Mouse (Mus musculus): ENCODE results near the gene Dspp. TPM values are rescaled to one million over a fixed set of nuclear protein-coding genes. Genes with fewer than 3 reads are reported as not detected.

Dspp gene
- not detected for total RNA-seq (2021)
- long read RNA-seq, experiment 1: 0 reads
- long read RNA-seq, experiment 2, partial matches to known transcripts: 0 of 1 reads
- long read RNA-seq, experiment 2, other reads (novel, unspliced or antisense): 1 of 1 reads

- H3K27ac ChIP-seq: peak within 1 kb of the TSS; percentile 72
- no peak for TF ChIP-seq CTCF (conservative IDR thresholded peaks at IDR 0.05)
- H3K4me3 ChIP-seq: no peak within 1 kb of the TSS
- no peak for DNase-seq (ENCODE audit: low spot score in 2 of 2)
Observed at GRCm38 (mm10) chr5:104170412-104170811, at the start of gene Dspp. TSS of gene Dspp (plus strand) at chr5:104170712.

GRCm38 (mm10) chr5:104124016-104124658, 46.4 kb upstream of the Dspp start:
- TF ChIP-seq CTCF (conservative IDR thresholded peaks at IDR 0.05): no peak
- Histone ChIP-seq H3K27ac (no peak overlapping the region), H3K4me3 (no peak overlapping the region)
- DNase-seq (ENCODE audit: low spot score in 2 of 2): no peak

DNA sequence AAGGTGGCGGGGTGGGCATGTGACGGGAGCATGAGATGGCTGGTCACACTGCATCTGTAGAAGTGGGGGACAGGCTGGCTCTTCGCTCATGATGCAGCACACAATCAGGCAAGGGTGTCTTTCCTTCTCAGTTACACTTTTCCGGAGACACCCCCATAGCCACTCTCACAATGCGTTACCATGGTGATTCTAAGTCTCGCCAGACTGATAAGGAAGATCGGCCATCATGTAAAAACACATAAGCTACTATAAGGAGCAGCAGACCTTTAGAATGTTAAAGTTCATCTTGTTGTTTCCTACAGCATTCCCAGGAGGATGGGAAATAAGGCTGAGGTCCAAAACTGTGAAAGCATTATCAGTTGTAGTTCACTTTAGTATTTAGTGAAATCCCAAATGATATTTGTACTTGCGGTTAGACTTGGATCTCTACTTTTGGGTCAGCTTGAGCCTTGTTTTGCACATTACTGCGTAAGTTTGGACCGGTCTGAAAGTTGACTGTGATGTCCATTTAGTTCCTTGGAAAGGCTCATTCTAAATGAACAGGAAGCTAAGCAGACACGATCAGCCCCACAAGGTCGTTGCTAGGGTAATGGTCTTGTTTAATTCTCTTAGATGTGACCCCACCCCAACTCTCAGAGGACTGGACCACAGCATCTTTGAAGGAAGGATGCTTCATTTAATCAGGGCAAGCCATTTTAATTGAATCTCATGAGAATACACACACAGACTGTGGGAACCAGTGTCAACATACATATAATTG, 43.8 kb upstream of the Dspp start:
- no peak overlapping the region for H3K4me3 ChIP-seq
- no peak for DNase-seq (ENCODE audit: low spot score in 2 of 2)
- no peak for TF ChIP-seq CTCF (conservative IDR thresholded peaks at IDR 0.05)
- no peak overlapping the region for H3K27ac ChIP-seq

DNA sequence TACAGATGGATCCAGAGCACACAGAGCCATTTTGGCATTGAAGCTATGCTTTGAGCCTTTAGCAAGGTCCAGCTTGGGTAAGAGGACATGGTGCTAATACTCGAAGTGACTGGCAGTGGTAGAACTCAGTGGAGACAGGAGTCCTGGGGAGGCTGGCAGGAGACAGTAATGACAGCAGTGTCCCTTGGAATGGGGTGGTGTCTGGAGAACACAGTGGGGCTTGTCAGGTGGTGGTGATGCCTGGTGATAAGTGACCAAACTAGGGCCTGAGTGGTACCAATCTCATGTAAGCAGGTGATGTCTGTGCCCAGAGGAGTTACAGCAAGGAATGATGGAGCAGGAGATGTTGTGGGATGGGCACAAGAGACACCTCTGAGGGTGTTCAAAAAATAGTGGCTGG, 43.2 kb upstream of the Dspp start:
- H3K27ac ChIP-seq: no peak overlapping the region
- TF ChIP-seq CTCF (conservative IDR thresholded peaks at IDR 0.05): no peak
- DNase-seq (ENCODE audit: low spot score in 2 of 2): no peak
- H3K4me3 ChIP-seq: no peak overlapping the region

DNA sequence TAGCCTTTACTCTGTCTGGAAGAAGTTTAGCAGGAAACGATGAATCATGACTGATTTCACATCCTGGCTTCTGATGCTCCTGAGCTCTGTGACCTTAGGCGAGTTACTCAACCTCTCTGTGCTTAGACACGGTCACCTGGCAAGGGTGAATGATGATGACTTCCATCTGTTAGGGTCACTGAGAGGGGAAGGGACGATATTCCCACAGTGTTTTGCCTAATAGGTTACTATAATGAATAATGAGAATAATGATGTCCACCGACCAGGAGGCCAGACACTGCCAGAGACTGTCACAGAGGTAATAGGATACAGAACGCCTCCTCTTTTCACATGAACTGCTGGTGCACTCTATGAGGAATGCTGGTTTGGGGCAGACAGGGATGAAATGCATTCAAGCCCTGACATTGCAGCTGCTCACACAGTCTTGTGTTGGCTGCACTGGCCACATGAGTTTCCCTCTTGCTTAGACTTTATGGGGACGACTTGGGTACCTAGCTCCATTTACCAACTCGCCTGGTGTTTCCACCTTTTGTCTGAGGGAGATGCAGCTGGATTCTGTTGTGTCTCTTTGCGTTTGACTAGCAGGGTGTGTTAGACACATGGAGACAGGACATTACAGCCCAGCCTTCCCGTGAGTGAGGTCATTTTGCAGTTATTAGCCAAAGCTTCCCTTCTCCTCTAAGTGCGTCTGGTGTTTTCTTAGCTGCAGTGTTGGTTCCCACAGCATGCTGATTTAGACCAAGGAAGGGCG, 42.1 kb upstream of the Dspp start:
- H3K4me3 ChIP-seq: no peak overlapping the region
- peak overlapping the region; percentile 19; the same call in 1 of the 2 replicates for H3K27ac ChIP-seq
- no peak for DNase-seq (ENCODE audit: low spot score in 2 of 2)
- TF ChIP-seq CTCF (conservative IDR thresholded peaks at IDR 0.05): no peak

DNA sequence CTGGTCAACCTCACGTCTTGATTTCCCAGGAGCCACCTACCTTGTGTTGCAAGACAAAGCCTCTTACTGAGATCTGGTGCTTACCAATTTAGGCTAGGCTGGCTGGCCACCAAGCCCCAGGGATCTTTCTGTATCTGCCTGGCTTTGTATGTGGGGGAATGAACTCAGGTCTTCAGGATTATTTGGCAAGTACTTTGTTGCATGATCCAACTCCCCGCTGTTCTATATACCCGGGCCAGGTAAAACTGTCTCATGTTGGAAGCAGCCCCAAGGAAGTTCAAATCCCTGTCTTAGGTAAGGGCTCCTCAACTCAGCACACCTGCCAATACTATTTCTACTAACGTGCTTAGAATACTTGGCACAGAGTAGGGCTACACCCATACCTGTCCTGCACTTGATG, 39.6 kb upstream of the Dspp start:
- no peak for DNase-seq (ENCODE audit: low spot score in 2 of 2)
- H3K27ac ChIP-seq: no peak overlapping the region
- no peak overlapping the region for H3K4me3 ChIP-seq
- TF ChIP-seq CTCF (conservative IDR thresholded peaks at IDR 0.05): no peak

DNA sequence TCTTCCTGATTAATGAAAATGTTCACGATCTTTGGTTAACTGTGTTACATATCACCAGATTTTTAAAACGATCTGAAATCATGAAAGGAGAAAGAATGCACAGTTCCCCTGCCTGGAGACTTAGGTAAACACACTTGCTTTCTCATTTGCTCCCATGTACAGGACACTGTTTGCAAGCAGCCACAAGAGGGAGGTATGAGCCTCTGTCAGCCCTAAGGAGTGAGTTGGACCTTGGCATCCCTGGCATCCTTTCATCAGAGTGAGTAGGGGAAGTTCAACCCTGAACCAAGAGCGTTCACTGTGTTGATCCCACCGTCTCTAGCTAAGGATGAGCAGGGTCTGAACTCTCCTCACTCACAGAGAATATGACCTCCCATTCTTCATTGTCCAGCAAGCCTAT, 39.0 kb upstream of the Dspp start:
- peak in 1 of 2 experiments; percentile 50 for DNase-seq (ENCODE audit: low spot score in 2 of 2)
- peak; percentile 86 for TF ChIP-seq CTCF (conservative IDR thresholded peaks at IDR 0.05)
- Histone ChIP-seq H3K27ac (no peak overlapping the region), H3K4me3 (no peak overlapping the region)

DNA sequence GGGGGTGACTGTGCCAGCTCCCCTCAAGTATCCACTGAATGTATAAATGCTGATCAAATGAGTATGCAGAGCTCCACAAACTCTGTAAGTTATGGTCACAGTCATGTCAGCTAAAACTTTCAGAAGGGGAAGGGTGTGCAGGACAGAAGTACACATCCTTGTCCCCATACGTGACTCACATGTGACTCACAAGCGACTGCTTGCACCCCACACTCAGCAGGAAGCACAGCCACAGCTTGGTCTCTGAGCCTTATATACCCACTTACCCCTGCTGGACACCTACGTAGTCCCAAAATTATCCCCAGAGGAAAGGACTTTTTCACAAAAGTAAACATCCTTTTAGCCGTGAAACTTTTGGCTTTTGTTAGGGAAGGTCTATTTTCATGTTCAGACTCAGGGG, 36.8 kb upstream of the Dspp start:
- DNase-seq (ENCODE audit: low spot score in 2 of 2): no peak
- Histone ChIP-seq H3K4me3 (no peak overlapping the region), H3K27ac (no peak overlapping the region)
- TF ChIP-seq CTCF (conservative IDR thresholded peaks at IDR 0.05): no peak

- Histone ChIP-seq H3K27ac (no peak overlapping the region), H3K4me3 (no peak overlapping the region)
- no peak for DNase-seq (ENCODE audit: low spot score in 2 of 2)
- no peak for TF ChIP-seq CTCF (conservative IDR thresholded peaks at IDR 0.05)
Observed at GRCm38 (mm10) chr5:104137920-104138541, 32.5 kb upstream of the Dspp start.

DNA sequence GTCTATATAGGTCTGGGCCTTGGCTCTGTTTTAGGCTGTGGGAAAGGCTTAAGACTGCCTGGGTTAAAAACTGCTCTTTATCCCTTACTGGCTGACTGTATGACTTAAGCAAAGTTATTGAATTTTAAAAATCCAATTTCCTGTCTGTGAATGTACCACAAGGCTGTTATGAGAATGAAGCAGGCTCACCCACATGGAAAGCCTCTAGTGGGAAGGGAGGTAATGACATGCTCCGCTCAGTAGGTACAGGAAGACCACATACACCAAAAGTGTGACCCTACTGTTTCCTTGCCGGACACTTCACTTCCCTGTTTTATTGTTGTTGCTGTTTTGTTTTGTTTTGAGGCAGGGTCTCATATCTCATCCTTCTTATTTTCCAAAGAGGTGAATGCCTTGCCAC, 29.4 kb upstream of the Dspp start:
- Histone ChIP-seq H3K4me3 (no peak overlapping the region), H3K27ac (no peak overlapping the region)
- no peak for DNase-seq (ENCODE audit: low spot score in 2 of 2)
- TF ChIP-seq CTCF (conservative IDR thresholded peaks at IDR 0.05): peak; percentile 76

DNA sequence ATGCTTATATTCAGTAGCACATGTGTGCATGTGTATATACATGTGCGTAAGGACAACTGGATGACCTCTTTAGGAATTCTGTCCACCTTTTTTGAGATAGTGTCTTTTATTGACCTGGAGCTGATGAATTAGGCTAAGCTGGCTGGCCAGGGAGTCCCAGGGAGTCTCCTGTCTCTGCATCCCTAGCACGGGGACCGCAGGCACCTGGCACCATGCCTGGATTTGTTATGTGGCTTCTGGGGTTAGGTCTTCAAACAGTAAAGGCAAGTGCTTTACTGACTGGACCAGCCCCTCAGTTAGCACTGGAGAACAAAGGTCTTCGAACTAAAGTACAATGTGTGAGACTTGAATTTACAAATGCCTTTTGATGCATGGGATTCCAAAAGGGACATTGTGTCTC, 26.5 kb upstream of the Dspp start:
- TF ChIP-seq CTCF (conservative IDR thresholded peaks at IDR 0.05): no peak
- DNase-seq (ENCODE audit: low spot score in 2 of 2): no peak
- Histone ChIP-seq H3K4me3 (no peak overlapping the region), H3K27ac (no peak overlapping the region)

DNA sequence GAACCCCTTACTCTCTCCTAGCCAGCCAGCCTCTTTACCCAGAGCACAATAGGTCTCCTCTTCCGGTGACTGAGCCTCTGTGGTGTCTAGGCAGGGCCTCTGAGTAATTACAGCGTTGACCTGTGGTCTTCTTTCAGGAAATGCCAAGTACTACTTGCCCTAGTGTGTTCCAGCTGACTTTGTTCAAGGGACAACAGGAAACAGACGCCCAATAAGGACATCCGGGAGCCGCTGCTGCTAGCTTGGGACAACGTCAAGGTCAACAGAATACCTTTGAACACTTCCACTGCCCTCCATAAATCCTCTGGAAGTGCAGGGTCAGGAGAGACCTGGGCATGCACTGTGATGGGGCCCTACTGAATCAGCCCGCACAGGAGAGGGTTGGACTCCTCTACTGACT, 21.2 kb upstream of the Dspp start:
- Histone ChIP-seq H3K4me3 (no peak overlapping the region), H3K27ac (no peak overlapping the region)
- DNase-seq (ENCODE audit: low spot score in 2 of 2): no peak
- TF ChIP-seq CTCF (conservative IDR thresholded peaks at IDR 0.05): no peak

DNA sequence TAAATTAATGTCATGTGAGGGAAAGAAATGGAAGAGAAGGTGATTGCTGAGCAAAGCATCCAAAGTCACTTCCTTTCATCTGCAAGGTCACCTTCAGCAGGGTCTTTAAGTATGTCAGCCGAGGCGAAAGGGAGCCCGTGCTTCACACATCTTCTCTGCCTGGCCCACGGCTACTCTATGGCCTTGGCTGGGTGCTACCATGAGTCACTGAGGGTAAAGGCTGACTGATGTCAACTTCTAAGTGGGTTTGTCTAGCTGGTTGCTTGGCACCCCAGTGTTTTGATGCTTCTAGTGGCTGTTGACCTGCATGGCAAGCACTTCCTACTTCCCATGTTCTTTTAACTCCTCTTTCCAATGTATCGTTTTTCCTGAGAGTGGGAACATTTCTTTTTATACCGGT, 20.3 kb upstream of the Dspp start:
- no peak for DNase-seq (ENCODE audit: low spot score in 2 of 2)
- H3K27ac ChIP-seq: no peak overlapping the region
- H3K4me3 ChIP-seq: no peak overlapping the region
- TF ChIP-seq CTCF (conservative IDR thresholded peaks at IDR 0.05): no peak

Measured in layer of hippocampus, adult 2 months (tissue).